Mouse (Mus musculus): ENCODE data around the gene Spon1. TPM values are rescaled to one million over a fixed set of nuclear protein-coding genes. Genes with fewer than 3 reads are reported as not detected.

The Spon1 gene
- polyA plus RNA-seq, 1 experiment, result not detected

- Histone ChIP-seq H3K4me1 (ENCODE audit: control insufficient read depth, insufficient read depth, low read length) (peaks cover 9% of the 10 kb centered on the region), H3K4me3 (ENCODE audit: insufficient read depth, low read length) (no peak overlapping the region), H3K27ac (ENCODE audit: insufficient read depth, low read depth, low read length) (no peak overlapping the region)
- TF ChIP-seq POLR2A (IDR thresholded peaks at IDR 0.05; ENCODE audit: borderline replicate concordance, low read depth, low read length), result no peak
- TF ChIP-seq CTCF (IDR thresholded peaks at IDR 0.05; ENCODE audit: low read depth, low read length), result no peak
These were observed 320.4 kb downstream of the Spon1 start for GRCm38 (mm10) chr7:114086021-114086710.

GRCm38 (mm10) chr7:114087341-114087740 lies 321.5 kb downstream of the Spon1 start:
- TF ChIP-seq POLR2A (IDR thresholded peaks at IDR 0.05; ENCODE audit: borderline replicate concordance, low read depth, low read length), result no peak
- TF ChIP-seq CTCF (IDR thresholded peaks at IDR 0.05; ENCODE audit: low read depth, low read length), result no peak

DNA sequence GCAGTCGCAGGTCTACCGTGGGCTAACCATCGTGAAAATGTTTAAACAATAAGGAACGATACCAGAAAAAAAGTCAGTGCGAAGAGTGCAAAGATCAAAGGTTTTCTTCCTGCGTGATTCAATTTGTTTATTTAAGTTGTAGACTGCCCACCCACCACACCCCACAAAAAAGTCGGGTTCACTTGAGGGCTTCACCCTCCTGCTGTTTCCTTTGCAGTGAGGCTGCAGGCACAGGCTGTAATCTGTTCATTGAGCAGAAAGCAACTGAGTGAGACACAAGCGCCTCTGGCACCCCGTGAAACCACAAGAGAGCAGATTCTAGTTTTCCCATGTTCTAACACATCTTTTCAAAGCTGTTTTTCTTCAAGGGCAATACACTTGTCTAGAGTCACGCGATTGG lies 322.2 kb downstream of the Spon1 start:
- H3K27ac ChIP-seq (ENCODE audit: insufficient read depth, low read depth, low read length), result no peak overlapping the region
- H3K4me1 ChIP-seq (ENCODE audit: control insufficient read depth, insufficient read depth, low read length), result peaks cover 24% of the 10 kb centered on the region
- H3K4me3 ChIP-seq (ENCODE audit: insufficient read depth, low read length), result no peak overlapping the region
- no peak for TF ChIP-seq CTCF (IDR thresholded peaks at IDR 0.05; ENCODE audit: low read depth, low read length)
- no peak for TF ChIP-seq POLR2A (IDR thresholded peaks at IDR 0.05; ENCODE audit: borderline replicate concordance, low read depth, low read length)

More at GRCm38 (mm10) chr7:114087341-114087740, 321.5 kb downstream of the Spon1 start:
- Histone ChIP-seq H3K4me3 (ENCODE audit: insufficient read depth, low read length) (no peak overlapping the region), H3K4me1 (ENCODE audit: control insufficient read depth, insufficient read depth, low read length) (peaks cover 20% of the 10 kb centered on the region), H3K27ac (ENCODE audit: insufficient read depth, low read depth, low read length) (no peak overlapping the region)

- H3K4me1 ChIP-seq (ENCODE audit: control insufficient read depth, insufficient read depth, low read length), result peaks cover 24% of the 10 kb centered on the region
- TF ChIP-seq CTCF (IDR thresholded peaks at IDR 0.05; ENCODE audit: low read depth, low read length) (no peak), POLR2A (IDR thresholded peaks at IDR 0.05; ENCODE audit: borderline replicate concordance, low read depth, low read length) (no peak)
- H3K4me3 ChIP-seq (ENCODE audit: insufficient read depth, low read length), result no peak overlapping the region
- no peak overlapping the region for H3K27ac ChIP-seq (ENCODE audit: insufficient read depth, low read depth, low read length)
These were observed 323.1 kb downstream of the Spon1 start for GRCm38 (mm10) chr7:114088918-114089317.

DNA sequence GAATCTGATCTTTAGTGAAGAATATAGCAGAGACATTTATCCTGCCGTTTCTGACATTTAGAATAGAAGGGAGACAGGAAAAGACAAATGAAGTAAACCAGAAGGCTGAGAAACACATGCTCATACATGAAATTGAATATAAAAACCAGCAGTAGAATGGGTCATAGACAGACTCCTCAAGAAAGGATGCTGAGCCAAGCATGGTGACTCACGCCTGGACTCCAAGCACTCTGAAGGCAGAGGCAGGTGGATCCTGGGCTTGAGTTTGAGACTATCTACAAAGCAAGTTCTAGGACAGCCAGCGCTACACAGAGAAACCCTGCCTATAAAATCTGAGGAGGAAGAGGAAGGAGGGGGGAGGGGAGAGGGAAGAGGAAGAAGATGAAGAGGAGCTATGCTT lies 324.4 kb downstream of the Spon1 start:
- Histone ChIP-seq H3K27ac (ENCODE audit: insufficient read depth, low read depth, low read length) (no peak overlapping the region), H3K4me1 (ENCODE audit: control insufficient read depth, insufficient read depth, low read length) (peaks cover 24% of the 10 kb centered on the region), H3K4me3 (ENCODE audit: insufficient read depth, low read length) (no peak overlapping the region)
- no peak for TF ChIP-seq CTCF (IDR thresholded peaks at IDR 0.05; ENCODE audit: low read depth, low read length)
- no peak for TF ChIP-seq POLR2A (IDR thresholded peaks at IDR 0.05; ENCODE audit: borderline replicate concordance, low read depth, low read length)

DNA sequence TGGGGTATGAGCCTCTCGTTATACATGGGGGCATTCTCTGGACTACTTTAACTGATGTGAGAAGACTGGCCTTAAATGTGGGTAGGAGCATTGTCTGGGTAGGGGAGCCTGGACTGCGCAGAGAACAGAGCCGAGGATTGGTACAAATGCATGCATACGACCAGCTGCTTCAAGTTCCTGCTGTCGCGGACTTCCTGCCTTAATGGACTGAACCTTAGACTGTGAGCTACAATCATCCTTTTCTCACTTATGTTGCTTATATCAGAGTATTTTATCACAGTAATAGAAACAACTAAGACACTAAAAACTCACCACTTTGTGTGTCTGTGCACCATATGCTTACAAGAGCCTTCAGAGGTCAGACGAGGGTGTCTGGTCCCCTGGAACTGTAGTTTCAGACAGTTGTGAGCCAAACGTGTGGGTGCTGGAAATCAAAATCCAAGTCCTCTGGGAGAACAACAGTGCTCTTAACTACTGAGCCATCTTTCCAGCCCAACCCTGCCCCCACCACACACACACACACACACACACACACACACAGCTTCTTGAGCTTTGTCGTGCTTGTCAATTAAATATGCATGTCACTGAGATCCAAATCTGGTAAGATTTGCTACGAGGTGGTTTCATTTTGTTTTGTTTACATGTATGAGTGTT lies 325.2 kb downstream of the Spon1 start:
- Histone ChIP-seq H3K27ac (ENCODE audit: insufficient read depth, low read depth, low read length) (no peak overlapping the region), H3K4me1 (ENCODE audit: control insufficient read depth, insufficient read depth, low read length) (peaks cover 24% of the 10 kb centered on the region), H3K4me3 (ENCODE audit: insufficient read depth, low read length) (no peak overlapping the region)
- TF ChIP-seq POLR2A (IDR thresholded peaks at IDR 0.05; ENCODE audit: borderline replicate concordance, low read depth, low read length), result no peak

Measured in bone marrow macrophage, adult 2 months (primary cell).